Mouse (Mus musculus): ENCODE data around the gene Apoa2.

Apoa2 gene

DNA sequence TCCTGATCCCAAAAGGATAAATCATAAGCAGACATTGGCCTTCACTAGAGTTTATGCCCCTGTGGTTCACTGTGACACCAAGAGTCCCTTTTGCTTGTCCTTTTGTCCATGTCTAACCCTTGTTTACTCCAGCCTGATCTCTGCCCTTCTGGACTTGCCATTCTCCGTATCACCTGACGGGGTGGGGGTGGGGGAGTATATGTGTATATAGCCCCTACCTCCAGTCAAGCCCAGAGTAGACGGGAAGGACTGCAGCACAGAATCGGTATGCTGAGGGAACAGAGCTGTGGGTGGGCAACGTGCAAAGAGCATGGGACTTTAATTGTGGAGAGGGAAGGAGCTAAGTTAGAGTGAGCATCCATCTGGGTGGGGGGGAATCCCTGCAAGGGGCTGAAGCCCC is at the start of gene Apoa2:
TSS of gene Apoa2 (plus strand) at position 198 of the 400 bp plus-strand sequence.
- no peak for DNase-seq (ENCODE audit: low read depth, low spot score)

DNA sequence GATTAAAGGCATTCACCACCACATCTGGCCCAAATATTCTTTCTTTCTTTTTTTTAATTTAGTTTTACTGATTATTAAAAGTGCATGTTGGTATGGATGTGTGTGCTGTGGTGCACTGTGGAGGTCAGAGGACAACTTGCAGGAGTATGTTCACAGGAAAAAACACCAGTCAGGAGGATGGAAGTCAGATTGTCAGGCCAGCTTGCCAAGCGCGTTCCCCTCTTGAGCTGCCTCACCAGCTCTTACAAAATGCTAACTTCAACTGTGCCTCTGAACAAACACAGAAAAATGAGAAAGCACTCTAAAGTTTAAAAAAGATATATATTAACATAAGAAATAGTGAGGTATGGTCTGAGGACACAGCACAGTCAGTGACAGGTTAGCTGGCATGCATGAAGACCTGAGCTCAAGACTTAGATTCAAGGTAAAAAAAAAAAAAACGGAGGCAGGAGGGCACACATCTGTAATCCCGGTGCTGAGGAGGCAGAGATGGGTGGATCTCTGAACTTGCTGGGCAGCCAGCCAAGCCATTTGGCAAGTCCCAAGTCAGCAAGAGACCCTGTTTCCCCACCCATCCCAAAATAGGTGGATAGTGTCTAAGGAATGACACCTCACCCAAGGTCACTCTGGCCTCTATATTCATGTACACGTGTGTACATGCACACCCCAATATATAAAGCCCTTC is 45.2 kb upstream of the Apoa2 start:
- DNase-seq (ENCODE audit: low read depth, low spot score), result no peak

- DNase-seq (ENCODE audit: low read depth, low spot score), result no peak
Observed at GRCm38 (mm10) chr1:171183025-171183424, 41.8 kb upstream of the Apoa2 start.

DNA sequence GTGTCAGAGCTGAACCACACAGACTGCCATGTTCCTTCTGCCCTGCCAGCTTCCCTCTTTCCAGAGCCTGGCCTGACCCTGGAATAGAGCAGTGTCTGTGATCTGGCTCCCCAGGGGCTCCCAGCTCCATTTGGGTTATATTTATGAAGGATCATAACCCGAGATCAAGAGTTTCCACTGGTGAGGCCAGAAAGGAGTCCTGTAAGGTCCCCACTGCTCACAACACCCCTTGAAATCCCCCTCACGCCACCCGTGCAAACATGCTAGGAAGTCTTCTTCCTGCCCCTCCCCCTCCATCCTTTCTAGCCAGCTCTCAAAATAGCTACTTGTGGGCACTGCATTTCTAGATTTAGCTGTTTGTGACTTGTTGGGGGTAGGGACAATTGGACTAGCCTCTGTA is 41.2 kb upstream of the Apoa2 start:
- no peak for DNase-seq (ENCODE audit: low read depth, low spot score)

DNA sequence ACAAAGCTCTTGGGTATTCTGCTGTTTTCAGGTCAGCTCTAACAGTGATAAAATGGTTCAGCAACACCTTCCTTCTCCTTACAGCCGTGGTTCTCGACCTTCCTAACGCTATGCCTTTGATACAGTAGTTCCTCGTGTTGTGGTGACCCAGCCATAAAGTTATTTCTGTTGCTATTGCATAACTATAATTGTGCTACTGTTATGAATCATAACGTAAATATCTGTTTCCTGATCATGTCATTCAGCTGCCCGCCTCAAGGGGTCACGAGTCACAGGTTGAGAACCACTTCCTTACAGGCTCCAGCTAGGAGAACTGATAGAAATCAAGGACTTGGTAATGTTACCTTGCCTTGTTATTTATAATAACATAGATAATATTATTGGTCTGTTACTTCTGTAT is 40.5 kb upstream of the Apoa2 start:
- no peak for DNase-seq (ENCODE audit: low read depth, low spot score)

- DNase-seq (ENCODE audit: low read depth, low spot score), result no peak
Observed at GRCm38 (mm10) chr1:171185655-171186054, 39.2 kb upstream of the Apoa2 start.

GRCm38 (mm10) chr1:171187851-171188700 is 36.8 kb upstream of the Apoa2 start:
- DNase-seq (ENCODE audit: low read depth, low spot score), result peak; percentile 37

- no peak for DNase-seq (ENCODE audit: low read depth, low spot score)
Observed at GRCm38 (mm10) chr1:171189046-171189445, 35.8 kb upstream of the Apoa2 start.

DNA sequence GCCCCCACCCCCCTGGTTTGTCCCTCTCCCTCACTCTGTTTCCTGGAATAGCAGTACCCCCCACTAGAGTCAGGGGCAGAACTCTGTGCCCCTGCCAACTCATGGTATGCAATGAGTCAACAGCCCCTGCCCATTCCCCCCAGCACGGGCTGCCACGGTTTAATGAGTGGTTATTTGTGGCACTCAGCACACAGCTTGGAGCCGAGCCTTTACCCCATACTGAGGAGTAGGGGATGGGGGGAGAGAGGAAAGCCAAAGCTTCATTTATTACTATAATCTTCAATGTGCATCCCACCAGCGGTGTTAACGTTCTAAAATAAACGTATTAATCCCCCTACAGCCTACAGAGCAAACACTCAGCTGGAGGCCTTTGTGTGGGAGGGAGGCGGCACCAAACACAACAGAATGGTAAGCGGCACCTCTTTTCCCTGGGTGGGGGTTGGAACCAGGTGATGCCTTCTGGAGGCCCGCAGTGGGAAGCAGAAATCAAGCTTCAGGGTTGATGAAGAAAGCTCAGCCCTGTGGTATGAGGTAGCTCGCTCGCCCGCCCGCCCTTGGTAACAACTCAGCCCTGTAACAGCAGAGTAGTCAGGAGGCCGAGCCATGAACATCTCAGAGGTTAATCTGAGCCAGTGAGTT is 35.3 kb upstream of the Apoa2 start:
- no peak for DNase-seq (ENCODE audit: low read depth, low spot score)

- no peak for DNase-seq (ENCODE audit: low read depth, low spot score)
Observed at GRCm38 (mm10) chr1:171190832-171191231, 34.0 kb upstream of the Apoa2 start.

DNA sequence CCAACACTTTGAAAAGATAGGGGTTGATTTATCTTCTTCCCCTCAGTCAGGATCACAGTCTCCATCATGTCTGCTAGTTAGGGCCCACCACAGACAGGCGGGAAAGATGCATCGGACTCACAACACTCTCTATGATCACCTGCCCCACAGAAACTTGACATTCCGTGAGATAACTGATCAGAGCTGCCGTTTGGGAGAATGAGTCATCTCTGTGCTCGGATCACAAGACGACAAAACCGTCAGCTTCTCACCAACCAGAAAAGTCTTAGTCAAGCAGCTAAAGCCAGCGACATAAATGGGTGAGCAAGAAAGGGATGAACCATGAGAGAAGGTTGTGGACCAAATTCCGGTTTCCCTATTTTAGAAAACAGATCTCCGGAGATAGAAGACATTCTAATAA is 32.6 kb upstream of the Apoa2 start:
- no peak for DNase-seq (ENCODE audit: low read depth, low spot score)

- DNase-seq (ENCODE audit: low read depth, low spot score), result no peak
Observed at GRCm38 (mm10) chr1:171193093-171193840, 31.6 kb upstream of the Apoa2 start.

DNA sequence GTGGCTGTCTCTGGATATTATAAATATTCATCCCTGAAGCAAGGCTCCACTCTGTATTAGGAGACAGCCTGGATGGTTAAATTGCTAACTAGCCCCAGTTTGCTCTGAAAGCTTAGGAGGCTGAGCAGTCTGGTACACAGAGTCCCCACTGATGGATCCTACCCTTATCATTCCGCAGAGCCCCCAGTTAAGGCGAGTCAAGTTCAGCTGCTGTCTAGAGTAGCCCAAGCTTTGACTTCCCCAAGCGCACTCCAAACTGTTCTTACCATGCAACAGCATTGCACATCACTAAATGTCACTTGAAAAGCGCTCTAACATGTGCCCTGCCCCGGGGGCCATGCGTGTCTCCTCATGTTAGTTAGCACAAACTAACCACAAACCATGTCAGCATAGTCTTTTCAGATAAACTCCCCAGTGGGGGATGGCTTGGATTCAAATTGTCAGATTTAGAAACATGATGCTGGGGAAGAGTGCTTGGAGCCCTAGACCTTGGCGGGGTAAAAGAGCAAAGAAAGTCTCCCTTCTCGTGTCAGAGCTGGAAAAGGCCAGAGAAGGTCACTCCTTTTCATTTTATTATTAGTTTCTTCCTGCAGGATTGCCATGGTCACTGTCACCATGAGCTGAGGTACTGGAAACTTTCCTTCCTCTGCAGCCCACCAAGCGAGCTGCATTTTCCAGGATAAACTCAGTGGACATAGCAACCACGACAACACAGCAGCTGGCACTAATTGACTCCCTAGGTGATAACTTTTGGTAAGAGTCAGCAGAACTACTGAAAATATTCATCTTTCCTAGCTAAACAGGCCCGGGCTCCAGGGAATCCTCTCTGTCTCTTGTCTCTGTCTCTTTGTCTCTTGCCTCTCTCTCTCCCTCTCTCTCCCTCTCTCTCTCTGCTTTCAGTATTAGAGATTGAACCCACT is 30.7 kb upstream of the Apoa2 start:
- DNase-seq (ENCODE audit: low read depth, low spot score), result no peak

DNA sequence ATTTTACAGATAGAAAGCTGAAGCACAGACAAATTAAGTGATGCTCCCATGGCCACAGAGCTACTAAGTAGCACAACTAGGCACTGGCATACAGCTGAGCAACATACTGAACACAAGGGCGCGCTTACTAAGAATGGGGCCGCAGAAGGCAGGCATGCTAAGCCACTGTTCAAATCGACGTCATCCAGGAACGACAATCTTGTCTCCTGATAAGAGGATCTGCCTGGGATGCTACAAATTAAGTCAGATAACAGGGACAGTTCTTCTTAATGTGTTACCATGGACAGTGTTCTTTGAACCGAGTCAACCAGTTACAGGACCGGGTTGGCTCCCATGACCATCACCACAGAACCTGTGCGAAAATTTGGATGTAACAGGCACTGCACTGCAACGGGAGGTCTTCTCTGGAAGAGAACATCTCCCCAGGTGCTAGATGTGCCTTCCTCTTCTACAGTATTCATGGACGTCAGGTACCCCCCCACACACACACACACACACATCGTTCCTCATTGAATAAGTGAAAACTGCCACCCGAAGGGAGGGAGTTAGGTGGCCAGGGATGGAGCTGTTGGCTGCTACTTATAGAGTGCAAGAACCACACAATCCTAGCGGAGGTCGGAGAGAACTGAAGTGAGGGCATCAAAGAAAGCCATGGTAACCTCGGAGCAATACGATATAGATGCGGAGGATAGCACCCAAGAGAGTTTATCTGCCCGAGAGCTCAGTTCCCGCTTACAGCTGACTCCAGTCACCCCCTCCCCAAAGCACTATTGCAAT is 29.6 kb upstream of the Apoa2 start:
- no peak for DNase-seq (ENCODE audit: low read depth, low spot score)

GRCm38 (mm10) chr1:171195887-171196397 is 28.9 kb upstream of the Apoa2 start, which contains the start of gene Pcp4l1:
Gene Pcp4l1 (minus strand): TSS chr1:171196268.
- DNase-seq (ENCODE audit: low read depth, low spot score), result peak; percentile 84

DNA sequence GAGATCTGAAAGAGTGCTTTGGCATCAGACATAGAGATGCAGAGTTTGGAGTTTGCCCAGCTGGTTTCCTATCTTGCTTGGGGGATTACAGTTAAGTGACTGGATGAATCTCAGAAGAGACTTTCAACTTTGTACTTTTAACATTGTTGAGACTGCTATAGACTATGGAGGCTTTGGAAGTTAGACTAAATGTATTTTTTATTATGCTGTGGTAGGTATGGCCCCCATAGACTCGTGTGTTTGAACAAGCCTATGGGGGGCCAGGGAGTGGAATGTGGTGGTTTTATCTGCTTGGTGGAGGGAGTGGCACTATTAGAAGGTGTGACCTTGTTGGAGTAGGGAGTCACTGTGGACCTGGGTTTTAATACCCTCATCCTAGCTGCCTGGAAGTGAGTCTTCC is 25.3 kb upstream of the Apoa2 start:
- no peak for DNase-seq (ENCODE audit: low read depth, low spot score)

DNA sequence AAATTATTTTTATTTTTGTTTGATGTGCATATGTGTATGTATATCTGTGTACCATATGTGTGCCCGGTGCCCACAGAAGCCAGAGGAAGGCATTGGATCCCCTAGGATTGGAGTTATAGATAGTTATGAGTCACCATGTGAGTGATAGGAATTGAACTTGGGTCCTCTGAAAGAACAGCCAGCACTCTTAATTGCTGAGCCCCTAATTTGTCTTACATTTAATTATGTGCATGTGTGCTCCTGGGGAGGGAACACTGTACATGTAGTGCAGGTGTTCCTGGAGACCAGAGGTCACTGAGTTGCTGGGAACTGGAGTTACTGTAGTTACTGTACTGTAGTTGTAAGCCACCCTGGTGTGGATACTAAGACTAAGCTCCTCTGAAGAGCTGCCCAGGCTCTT is 24.1 kb upstream of the Apoa2 start:
- DNase-seq (ENCODE audit: low read depth, low spot score), result no peak

DNA sequence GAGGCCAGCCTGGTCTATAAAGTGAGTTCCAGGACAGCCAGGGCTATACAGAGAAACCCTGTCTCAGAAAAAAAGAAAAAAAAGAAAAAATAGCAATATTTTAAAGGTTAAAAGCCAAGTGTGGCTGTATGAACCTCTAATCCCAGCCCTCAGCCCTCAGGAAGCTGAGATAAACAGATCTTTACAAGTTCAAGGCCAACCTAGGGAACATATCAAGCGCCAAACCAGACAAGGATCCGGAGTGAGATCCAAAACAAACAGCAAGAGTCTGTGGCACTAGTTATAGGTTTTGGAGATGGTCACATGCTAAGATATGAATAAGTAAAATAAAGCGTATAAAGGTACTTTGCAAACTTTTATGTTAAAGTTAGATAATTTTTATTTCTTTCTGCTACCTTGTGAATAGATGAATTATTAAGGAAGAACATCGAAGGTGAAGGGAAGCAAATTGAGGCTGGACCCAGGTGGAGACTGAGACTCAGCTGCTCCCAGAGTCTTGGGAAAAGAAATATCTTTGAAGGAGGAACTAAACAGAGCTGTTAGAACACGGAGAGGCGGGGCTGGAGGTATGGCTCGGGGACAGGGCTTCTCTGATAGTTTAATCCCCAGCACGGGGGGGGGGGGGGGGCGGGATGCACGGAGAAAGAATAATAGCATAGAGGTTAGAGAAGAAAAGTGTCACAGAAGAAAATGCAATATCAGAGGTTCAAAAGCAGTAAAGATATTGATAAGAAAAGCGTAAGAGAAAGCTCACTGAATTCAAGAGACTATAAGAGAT is 21.2 kb upstream of the Apoa2 start:
- DNase-seq (ENCODE audit: low read depth, low spot score), result no peak

DNA sequence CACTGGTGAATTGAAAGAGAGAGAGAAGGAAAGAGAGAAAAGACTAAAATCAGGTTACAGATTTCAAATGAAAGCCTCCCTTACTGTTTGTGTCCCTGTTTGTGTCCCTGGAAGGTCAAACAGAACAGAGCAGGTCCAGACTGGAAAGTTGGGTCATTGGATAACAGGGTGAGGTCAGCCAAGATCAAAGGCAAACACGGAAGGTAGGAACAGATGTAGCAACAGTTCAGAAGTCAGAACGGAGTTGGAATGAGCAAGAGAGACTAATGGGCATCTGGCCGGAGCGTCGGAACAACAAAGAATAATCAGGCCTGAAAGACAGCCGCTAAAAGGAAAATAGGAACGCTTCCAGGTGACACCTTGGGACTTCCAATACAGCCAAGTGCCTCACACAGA is 20.6 kb upstream of the Apoa2 start:
- no peak for DNase-seq (ENCODE audit: low read depth, low spot score)

Data from R1 (cell line).